Mouse (Mus musculus) megakaryocyte, embryonic 14.5 days (primary cell): ENCODE data around the gene Prkch.

Experiments used
- FLI1 ChIP-seq: IDR thresholded peaks from 2 replicates; pipeline ENCODE4 v1.6.1; 2012; ENCODE audit warnings: low read length, inconsistent platforms, mixed read lengths
- GATA1 ChIP-seq: IDR thresholded peaks from 3 replicates; pipeline ENCODE4 v1.6.1; 2012; ENCODE audit warnings: mixed read lengths, low read length, inconsistent platforms, borderline replicate concordance

- TF ChIP-seq GATA1 (no peak), FLI1 (no peak)
Measured at GRCm38 (mm10) chr12:73574632-73575031, 10.0 kb upstream of the Prkch start.
